Mouse (Mus musculus) stomach, postnatal 0 days (tissue): ENCODE results near the gene Dmc1.

Experiments used
- CTCF ChIP-seq: IDR thresholded peaks from 2 replicates; pipeline ENCODE4 v1.5.1; 2016; ENCODE audit warnings: antibody characterized with exemption, low read depth, mild to moderate bottlenecking, moderate library complexity
- EP300 ChIP-seq: optimal IDR thresholded peaks from 2 replicates; pipeline ENCODE3; 2016; ENCODE audit warnings: antibody characterized with exemption

- TF ChIP-seq EP300 (no peak), CTCF (no peak)
These were observed 27.1 kb downstream of the Dmc1 start for GRCm38 (mm10) chr15:79577671-79578426.
